In genomic region chr15:20639155-20639554, GRCm38 (mm10) we compare ENCODE assay signal across 24 mouse cellular contexts. TPM values are rescaled to one million over a fixed set of nuclear protein-coding genes. Genes with fewer than 3 reads are reported as not detected.
DNase-seq lines count a peak whose midpoint lies in the region; ATAC-seq lines count a peak whose summit lies in the region.
"Had no signal": no experiment of that assay in that cellular context is flagged by ENCODE, and none has a peak within 500 bp of the region (broad histone marks: within the 10 kb centered on the region; RNA-seq: fewer than 3 reads in every experiment).

No protein-coding gene starts in this region.

- no peak overlapping the region for H3K4me2 ChIP-seq in forebrain, embryonic 14.5 days (ENCODE audit: low read length)
- no peak overlapping the region for H3K4me2 ChIP-seq in midbrain, embryonic 15.5 days
- H3K4me2 ChIP-seq in midbrain, embryonic 13.5 days (replicated peaks): no peak overlapping the region
- no peak overlapping the region for H3K4me2 ChIP-seq in hindbrain, embryonic 14.5 days (replicated peaks)
- H3K4me2 ChIP-seq in neural tube, embryonic 13.5 days: no peak overlapping the region
- H3K4me2 ChIP-seq: embryonic facial prominence, embryonic 13.5 days; forebrain, embryonic 13.5 days had no signal

- no peak for ATAC-seq in forebrain, embryonic 14.5 days
- ATAC-seq in midbrain, embryonic 15.5 days (replicated peaks): 0 out of 2 replicates have a peak, but pooled peaks have one; percentile 17
- ATAC-seq in midbrain, embryonic 13.5 days: no peak
- peak; percentile 74; the same call in 1 of the 2 replicates for ATAC-seq in hindbrain, embryonic 14.5 days (ENCODE audit: low FRiP score)
- ATAC-seq in neural tube, embryonic 13.5 days (ENCODE audit: low read depth): peak; percentile 53
- ATAC-seq: CD4-positive, CD25-positive, alpha-beta regulatory T cell, adult 4 months; forebrain, embryonic 13.5 days had no signal

- no peaks in the 10 kb centered on the region for H3K36me3 ChIP-seq in forebrain, embryonic 14.5 days (ENCODE audit: control insufficient read depth, insufficient read depth, low read length)
- H3K36me3 ChIP-seq in forebrain, embryonic 10.5 days (replicated peaks): no peaks in the 10 kb centered on the region
- H3K36me3 ChIP-seq in midbrain, embryonic 15.5 days (replicated peaks): no peaks in the 10 kb centered on the region
- H3K36me3 ChIP-seq in midbrain, embryonic 13.5 days: no peaks in the 10 kb centered on the region
- H3K36me3 ChIP-seq in hindbrain, embryonic 14.5 days (replicated peaks; ENCODE audit: control insufficient read depth, insufficient read depth): no peaks in the 10 kb centered on the region
- no peaks in the 10 kb centered on the region for H3K36me3 ChIP-seq in neural tube, embryonic 13.5 days
- H3K36me3 ChIP-seq: embryonic facial prominence, embryonic 13.5 days; G1E had no signal

- H3K4me1 ChIP-seq in forebrain, embryonic 14.5 days (ENCODE audit: control insufficient read depth, insufficient read depth, low read length): no peaks in the 10 kb centered on the region
- H3K4me1 ChIP-seq in forebrain, embryonic 10.5 days: no peaks in the 10 kb centered on the region
- no peaks in the 10 kb centered on the region for H3K4me1 ChIP-seq in midbrain, embryonic 15.5 days
- H3K4me1 ChIP-seq in midbrain, embryonic 13.5 days (replicated peaks): no peaks in the 10 kb centered on the region
- H3K4me1 ChIP-seq in hindbrain, embryonic 14.5 days (replicated peaks; ENCODE audit: control insufficient read depth, insufficient read depth, low read length): 0 out of 2 replicates have a peak, but pooled peaks cover 7% of the 10 kb centered on the region
- H3K4me1 ChIP-seq in neural tube, embryonic 13.5 days (replicated peaks): peaks cover 4% of the 10 kb centered on the region; the same call in 1 of the 2 replicates
- H3K4me1 ChIP-seq: embryonic facial prominence, embryonic 13.5 days; forebrain, embryonic 13.5 days had no signal

- H3K9ac ChIP-seq in forebrain, embryonic 14.5 days (ENCODE audit: low read length): no peak overlapping the region
- no peak overlapping the region for H3K9ac ChIP-seq in midbrain, embryonic 15.5 days
- H3K9ac ChIP-seq in midbrain, embryonic 13.5 days (replicated peaks): no peak overlapping the region
- no peak overlapping the region for H3K9ac ChIP-seq in hindbrain, embryonic 14.5 days
- H3K9ac ChIP-seq in neural tube, embryonic 13.5 days: no peak overlapping the region
- H3K9ac ChIP-seq: embryonic facial prominence, embryonic 13.5 days; forebrain, embryonic 13.5 days had no signal

- 76% methylated on average over 2 of the region's 2 CpGs for whole genome bisulfite sequencing in forebrain, embryonic 14.5 days
- 88% methylated on average over 2 of the region's 2 CpGs for WGBS in forebrain, embryonic 10.5 days
- WGBS in midbrain, embryonic 15.5 days: 59% methylated on average over 2 of the region's 2 CpGs
- 71% methylated on average over 2 of the region's 2 CpGs for WGBS in midbrain, embryonic 13.5 days
- 50% methylated on average over 2 of the region's 2 CpGs for WGBS in hindbrain, embryonic 14.5 days
- 40% methylated on average over 2 of the region's 2 CpGs for WGBS in neural tube, embryonic 13.5 days

- no peak overlapping the region for H3K4me3 ChIP-seq in forebrain, embryonic 14.5 days (ENCODE audit: low read depth, low read length)
- no peak overlapping the region for H3K4me3 ChIP-seq in forebrain, embryonic 10.5 days
- no peak overlapping the region for H3K4me3 ChIP-seq in midbrain, embryonic 15.5 days
- H3K4me3 ChIP-seq in midbrain, embryonic 13.5 days (replicated peaks): no peak overlapping the region
- H3K4me3 ChIP-seq in hindbrain, embryonic 14.5 days (replicated peaks; ENCODE audit: low read length): no peak overlapping the region
- H3K4me3 ChIP-seq in neural tube, embryonic 13.5 days: no peak overlapping the region
- H3K4me3 ChIP-seq: embryonic facial prominence, embryonic 13.5 days; forebrain, embryonic 13.5 days; gastrocnemius, adult 2 months had no signal

- no peaks in the 10 kb centered on the region for H3K27me3 ChIP-seq in forebrain, embryonic 14.5 days (replicated peaks; ENCODE audit: control insufficient read depth, insufficient read depth, low read length)
- H3K27me3 ChIP-seq in forebrain, embryonic 10.5 days (ENCODE audit: poor library complexity, severe bottlenecking): no peaks in the 10 kb centered on the region
- H3K27me3 ChIP-seq in midbrain, embryonic 15.5 days (replicated peaks): no peaks in the 10 kb centered on the region
- H3K27me3 ChIP-seq in midbrain, embryonic 13.5 days: no peaks in the 10 kb centered on the region
- no peaks in the 10 kb centered on the region for H3K27me3 ChIP-seq in hindbrain, embryonic 14.5 days (ENCODE audit: control insufficient read depth, insufficient read depth, low read length)
- H3K27me3 ChIP-seq in neural tube, embryonic 13.5 days: no peaks in the 10 kb centered on the region
- H3K27me3 ChIP-seq: embryonic facial prominence, embryonic 13.5 days; forebrain, embryonic 13.5 days had no signal

- no peak overlapping the region for H3K27ac ChIP-seq in forebrain, embryonic 14.5 days (ENCODE audit: low read depth, low read length)
- no peak overlapping the region for H3K27ac ChIP-seq in forebrain, embryonic 10.5 days
- H3K27ac ChIP-seq in midbrain, embryonic 15.5 days: no peak overlapping the region
- no peak overlapping the region for H3K27ac ChIP-seq in midbrain, embryonic 13.5 days
- no peak overlapping the region for H3K27ac ChIP-seq in hindbrain, embryonic 14.5 days
- H3K27ac ChIP-seq in neural tube, embryonic 13.5 days (replicated peaks): no peak overlapping the region
- H3K27ac ChIP-seq: embryonic facial prominence, embryonic 13.5 days; forebrain, embryonic 13.5 days; gastrocnemius, adult 2 months had no signal

- DNase-seq in forebrain, embryonic 14.5 days (ENCODE audit: low spot score): peak; percentile 3
- no peak for DNase-seq in forebrain, embryonic 10.5 days (ENCODE audit: extremely low spot score, low spot score)
- DNase-seq in hindbrain, embryonic 14.5 days (ENCODE audit: low spot score): no peak
- DNase-seq in thymus, postnatal 0 days (ENCODE audit: low spot score): no peak
- DNase-seq in urinary bladder, postnatal 14 days (ENCODE audit: low spot score): no peak
- DNase-seq: adrenal gland, adult 8-10 months; adrenal gland, postnatal 36 days; B cell, adult 2 months; cerebellum, adult 11-12 months; cerebellum, adult 9-10 months; cerebellum, postnatal 25 days; gastrocnemius, adult 2 months; gastrocnemius, postnatal 25 days; heart, adult 11 months; heart, postnatal 10 days had no signal

- no peaks in the 10 kb centered on the region for H3K9me3 ChIP-seq in forebrain, embryonic 14.5 days (replicated peaks; ENCODE audit: control insufficient read depth, low read length)
- no peaks in the 10 kb centered on the region for H3K9me3 ChIP-seq in forebrain, embryonic 10.5 days
- no peaks in the 10 kb centered on the region for H3K9me3 ChIP-seq in midbrain, embryonic 15.5 days
- H3K9me3 ChIP-seq in midbrain, embryonic 13.5 days: no peaks in the 10 kb centered on the region
- H3K9me3 ChIP-seq in hindbrain, embryonic 14.5 days (ENCODE audit: control insufficient read depth, low read length): no peaks in the 10 kb centered on the region
- H3K9me3 ChIP-seq in neural tube, embryonic 13.5 days: no peaks in the 10 kb centered on the region
- H3K9me3 ChIP-seq: embryonic facial prominence, embryonic 13.5 days; forebrain, embryonic 13.5 days; G1E had no signal

RNA-seq across cellular contexts. Expression of gene Acot10, which starts 27.4 kb away (rescaled TPM):
- polyA plus RNA-seq in forebrain, embryonic 14.5 days (2014; fragmentation: Nextera tagmentation; extraction: Ambion mirVana): 0.17 and 0.25 TPM in 2 replicates
- 0.14 TPM in 1 of 2 replicates, not detected in the other for polyA plus RNA-seq in forebrain, embryonic 10.5 days (2016; fragmentation: Nextera tagmentation; extraction: Ambion mirVana)
- 0.45 TPM in 2 replicates for polyA plus RNA-seq in midbrain, embryonic 15.5 days (2015; fragmentation: Nextera tagmentation; extraction: Ambion mirVana)
- 0.15 and 0.18 TPM in 2 replicates for polyA plus RNA-seq in midbrain, embryonic 13.5 days (2015; fragmentation: Nextera tagmentation; extraction: Ambion mirVana)
- polyA plus RNA-seq in hindbrain, embryonic 14.5 days (2014; fragmentation: Nextera tagmentation; extraction: Ambion mirVana): 0.18 and 0.25 TPM in 2 replicates
- polyA plus RNA-seq in neural tube, embryonic 13.5 days (2015; fragmentation: Nextera tagmentation; extraction: Ambion mirVana): 0.46 TPM in 1 of 2 replicates, not detected in the other
- 0.10 and 0.20 TPM in 2 replicates for polyA plus RNA-seq in thymus, postnatal 0 days (2015; fragmentation: Nextera tagmentation; extraction: Ambion mirVana)
- polyA plus RNA-seq: G1E; heart, embryonic 14.5 days; intestine, embryonic 14.5 days had no signal

Comparison
In these comparisons a context has a peak if more than half of its experiments do, and no peak if none do; other contexts are left out.
1. ATAC-seq: peak in midbrain, embryonic 15.5 days (single experiment), hindbrain, embryonic 14.5 days (single experiment) and neural tube, embryonic 13.5 days (single experiment); none in forebrain, embryonic 14.5 days (single experiment) and midbrain, embryonic 13.5 days (single experiment).